Mouse (Mus musculus): ENCODE data around the gene Fam185a. TPM values are rescaled to one million over a fixed set of nuclear protein-coding genes. Genes with fewer than 3 reads are reported as not detected.

Fam185a gene
- polyA plus RNA-seq, 1 experiment from 2014 or later = 4.8 TPM

DNA sequence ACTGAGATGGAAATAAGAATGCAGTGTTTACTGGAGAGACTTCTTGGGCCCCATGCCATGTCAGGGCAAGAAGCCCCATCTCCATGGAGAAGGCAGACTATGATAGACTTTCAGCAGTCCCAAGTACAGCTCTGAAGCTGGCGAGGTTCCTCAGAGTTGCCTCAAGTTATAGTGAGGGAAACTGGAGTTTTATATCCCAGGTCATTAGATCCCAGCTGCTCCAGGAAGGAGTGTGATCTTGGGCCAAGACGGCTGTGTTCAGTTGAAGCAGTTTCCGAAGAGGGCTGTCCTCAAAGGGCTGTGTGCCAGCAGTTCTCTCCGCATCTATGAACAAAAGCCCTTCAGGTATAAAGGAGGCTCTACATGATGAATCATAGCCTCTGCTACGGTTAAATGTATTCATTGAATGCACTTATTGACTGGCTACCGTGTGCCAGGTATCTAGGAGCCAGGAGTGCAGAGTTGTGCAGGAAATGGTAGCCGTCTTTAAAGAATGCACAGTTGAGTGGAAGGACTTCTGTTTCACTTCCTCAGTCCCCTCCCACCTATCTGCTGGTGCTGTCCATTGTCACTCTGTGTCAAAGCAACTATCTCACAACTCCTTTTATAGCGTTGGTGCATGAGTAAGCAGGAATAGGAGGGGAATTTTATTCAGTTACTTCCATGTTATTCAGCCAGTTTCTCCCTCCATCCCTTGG lies 16.2 kb downstream of the Fam185a start:
- no peak for DNase-seq (ENCODE audit: low spot score)
- H3K4me1 ChIP-seq (replicated peaks; ENCODE audit: control insufficient read depth, insufficient read depth, low read length) = peaks cover 1% of the 10 kb centered on the region; the same call in 1 of the 2 replicates
- WGBS = 87% methylated on average over 8 of the region's 8 CpGs

DNA sequence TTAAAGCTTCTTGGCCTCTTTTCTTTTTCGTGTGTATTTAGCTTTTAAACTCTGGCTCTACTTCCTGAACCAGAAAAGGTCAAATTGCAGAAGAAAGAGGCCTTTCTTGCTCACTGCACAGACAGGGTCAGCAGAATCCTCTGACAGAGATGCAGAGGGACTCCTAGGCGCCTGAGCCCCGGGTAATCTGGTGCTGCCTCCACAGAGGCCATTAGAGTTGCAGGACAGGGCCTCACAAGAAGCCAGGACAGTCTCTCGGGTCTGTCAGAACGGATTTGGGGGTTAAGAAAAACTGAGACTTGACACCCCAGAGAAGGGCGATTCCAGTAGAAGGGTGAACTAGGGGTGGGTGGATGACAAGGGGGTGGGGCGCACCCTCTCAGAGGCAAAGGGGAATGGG lies 42.6 kb downstream of the Fam185a start:
- ATAC-seq (replicated peaks; ENCODE audit: low FRiP score) (no peak), DNase-seq (ENCODE audit: low spot score) (no peak)
- Histone ChIP-seq H3K4me2 (ENCODE audit: low read depth, low read length, severe bottlenecking) (no peak overlapping the region), H3K36me3 (ENCODE audit: control insufficient read depth, insufficient read depth, low read length) (no peaks in the 10 kb centered on the region), H3K9ac (ENCODE audit: low read length) (no peak overlapping the region), H3K4me1 (replicated peaks; ENCODE audit: control insufficient read depth, insufficient read depth, low read length) (no peaks in the 10 kb centered on the region), H3K27me3 (ENCODE audit: control insufficient read depth, insufficient read depth, low read length) (no peaks in the 10 kb centered on the region), H3K4me3 (ENCODE audit: low read depth, low read length) (no peak overlapping the region), H3K27ac (ENCODE audit: low read depth, low read length) (no peak overlapping the region), H3K9me3 (ENCODE audit: control insufficient read depth, low read length) (no peaks in the 10 kb centered on the region)
- 70% methylated on average over 7 of the region's 7 CpGs for WGBS

More for the DNA sequence above, 16.2 kb downstream of the Fam185a start:
- no peak overlapping the region for H3K4me2 ChIP-seq (ENCODE audit: low read depth, low read length, severe bottlenecking)
- ATAC-seq (replicated peaks; ENCODE audit: low FRiP score) = no peak
- no peaks in the 10 kb centered on the region for H3K27me3 ChIP-seq (ENCODE audit: control insufficient read depth, insufficient read depth, low read length)
- H3K27ac ChIP-seq (ENCODE audit: low read depth, low read length) = no peak overlapping the region
- no peaks in the 10 kb centered on the region for H3K9me3 ChIP-seq (ENCODE audit: control insufficient read depth, low read length)
- no peaks in the 10 kb centered on the region for H3K36me3 ChIP-seq (ENCODE audit: control insufficient read depth, insufficient read depth, low read length)
- H3K4me3 ChIP-seq (ENCODE audit: low read depth, low read length) = no peak overlapping the region
- H3K9ac ChIP-seq (ENCODE audit: low read length) = no peak overlapping the region

DNA sequence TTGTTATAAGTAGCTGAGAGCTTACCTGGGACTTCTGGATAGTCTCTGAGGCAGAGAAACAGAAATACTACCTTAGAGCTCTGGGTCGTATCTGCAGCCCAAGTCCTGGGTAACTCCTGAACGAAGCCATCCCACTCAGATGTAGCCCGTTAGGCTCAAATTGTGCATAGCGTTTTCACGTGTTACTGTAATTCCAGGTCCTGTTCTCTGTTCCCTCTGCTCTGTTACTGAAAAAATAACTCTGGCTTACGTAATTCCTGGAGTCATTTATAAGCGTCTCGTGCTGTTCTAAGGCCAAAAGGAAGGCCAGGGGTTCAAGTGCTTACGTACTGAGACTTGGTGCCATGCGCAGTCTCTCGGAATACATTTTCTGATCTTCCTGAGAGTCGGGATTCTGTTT lies 43.3 kb downstream of the Fam185a start:
- Histone ChIP-seq H3K4me1 (replicated peaks; ENCODE audit: control insufficient read depth, insufficient read depth, low read length) (no peaks in the 10 kb centered on the region), H3K4me2 (ENCODE audit: low read depth, low read length, severe bottlenecking) (no peak overlapping the region)
- 96% methylated on average over 12 of the region's 12 CpGs for WGBS

DNA sequence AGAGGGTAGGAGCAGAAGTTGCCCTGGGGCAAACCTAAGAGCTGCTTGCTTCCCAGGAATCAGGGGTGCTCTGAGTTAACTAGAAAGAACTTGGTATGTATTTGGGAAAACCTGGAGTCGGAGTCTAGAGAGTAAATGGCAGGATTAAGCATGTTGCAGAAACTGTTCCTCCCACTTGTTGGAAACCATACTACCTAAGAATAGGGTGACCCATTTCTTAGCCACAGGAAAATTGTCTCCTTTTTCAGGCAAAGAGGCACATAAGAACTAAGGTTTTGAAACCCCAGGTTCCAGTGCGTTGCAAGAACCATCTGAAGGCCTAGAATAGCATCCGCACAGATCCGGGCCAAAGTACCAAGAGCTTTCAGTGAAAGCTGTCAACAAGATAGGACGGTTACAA lies 53.7 kb downstream of the Fam185a start:
- H3K4me1 ChIP-seq (replicated peaks; ENCODE audit: control insufficient read depth, insufficient read depth, low read length) = no peaks in the 10 kb centered on the region
- no peak overlapping the region for H3K27ac ChIP-seq (ENCODE audit: low read depth, low read length)
- no peaks in the 10 kb centered on the region for H3K9me3 ChIP-seq (ENCODE audit: control insufficient read depth, low read length)
- ATAC-seq (replicated peaks; ENCODE audit: low FRiP score) = no peak
- no peak overlapping the region for H3K4me3 ChIP-seq (ENCODE audit: low read depth, low read length)
- WGBS = 97% methylated on average over 5 of the region's 5 CpGs
- H3K36me3 ChIP-seq (ENCODE audit: control insufficient read depth, insufficient read depth, low read length) = no peaks in the 10 kb centered on the region
- no peak for DNase-seq (ENCODE audit: low spot score)
- H3K9ac ChIP-seq (ENCODE audit: low read length) = no peak overlapping the region
- H3K27me3 ChIP-seq (ENCODE audit: control insufficient read depth, insufficient read depth, low read length) = no peaks in the 10 kb centered on the region
- no peak overlapping the region for H3K4me2 ChIP-seq (ENCODE audit: low read depth, low read length, severe bottlenecking)

More for the DNA sequence above, 43.3 kb downstream of the Fam185a start:
- no peak overlapping the region for H3K9ac ChIP-seq (ENCODE audit: low read length)
- no peak overlapping the region for H3K4me3 ChIP-seq (ENCODE audit: low read depth, low read length)
- no peaks in the 10 kb centered on the region for H3K36me3 ChIP-seq (ENCODE audit: control insufficient read depth, insufficient read depth, low read length)
- DNase-seq (ENCODE audit: low spot score) (no peak), ATAC-seq (replicated peaks; ENCODE audit: low FRiP score) (no peak)
- H3K27me3 ChIP-seq (ENCODE audit: control insufficient read depth, insufficient read depth, low read length) = no peaks in the 10 kb centered on the region
- H3K27ac ChIP-seq (ENCODE audit: low read depth, low read length) = no peak overlapping the region
- H3K9me3 ChIP-seq (ENCODE audit: control insufficient read depth, low read length) = no peaks in the 10 kb centered on the region

DNA sequence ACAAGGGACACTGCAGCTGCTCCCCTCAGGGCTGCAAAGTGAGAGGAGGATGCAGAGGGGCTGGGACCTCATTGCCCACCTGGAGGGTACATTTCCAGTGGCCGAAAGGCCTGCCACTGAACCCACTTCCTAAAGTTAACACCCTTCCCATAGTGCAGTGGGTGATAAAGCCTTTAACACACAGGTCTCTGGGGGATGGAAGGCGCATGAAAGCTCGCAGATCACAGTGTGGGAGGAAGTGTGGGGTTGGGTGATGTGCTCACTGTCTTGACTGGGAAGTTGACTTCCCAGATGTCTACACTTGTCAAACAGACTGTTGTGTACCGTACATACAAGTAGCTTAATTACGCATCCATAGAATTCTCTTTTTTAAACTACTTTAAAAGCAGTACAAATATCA lies 55.0 kb downstream of the Fam185a start:
- ATAC-seq (replicated peaks; ENCODE audit: low FRiP score) = no peak
- H3K27me3 ChIP-seq (ENCODE audit: control insufficient read depth, insufficient read depth, low read length) = no peaks in the 10 kb centered on the region
- H3K9ac ChIP-seq (ENCODE audit: low read length) = no peak overlapping the region
- H3K4me3 ChIP-seq (ENCODE audit: low read depth, low read length) = no peak overlapping the region
- H3K36me3 ChIP-seq (ENCODE audit: control insufficient read depth, insufficient read depth, low read length) = no peaks in the 10 kb centered on the region
- no peaks in the 10 kb centered on the region for H3K4me1 ChIP-seq (replicated peaks; ENCODE audit: control insufficient read depth, insufficient read depth, low read length)
- no peak for DNase-seq (ENCODE audit: low spot score)
- H3K4me2 ChIP-seq (ENCODE audit: low read depth, low read length, severe bottlenecking) = no peak overlapping the region
- no peak overlapping the region for H3K27ac ChIP-seq (ENCODE audit: low read depth, low read length)
- no peaks in the 10 kb centered on the region for H3K9me3 ChIP-seq (ENCODE audit: control insufficient read depth, low read length)
- WGBS = 93% methylated on average over 5 of the region's 5 CpGs

DNA sequence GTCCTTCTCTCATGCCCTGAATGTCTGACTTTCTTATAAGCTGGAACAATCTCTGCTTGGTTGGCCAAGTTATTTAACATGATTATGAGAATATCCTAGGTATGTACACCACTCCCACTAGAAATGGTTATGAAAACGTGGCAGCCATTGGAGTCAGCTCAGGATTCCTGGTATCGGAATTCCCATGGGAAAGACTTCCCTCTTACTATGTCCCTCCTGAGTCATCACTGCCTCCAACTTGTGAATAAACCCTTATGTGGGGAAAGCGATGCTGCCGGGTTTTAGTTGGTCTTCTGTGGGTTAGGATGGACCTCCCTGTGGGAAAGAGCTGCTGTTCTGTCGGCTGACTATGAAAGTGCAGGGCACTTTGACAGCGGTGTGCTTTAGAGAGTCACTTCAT lies 56.8 kb downstream of the Fam185a start:
- 89% methylated on average over 6 of the region's 6 CpGs for WGBS

DNA sequence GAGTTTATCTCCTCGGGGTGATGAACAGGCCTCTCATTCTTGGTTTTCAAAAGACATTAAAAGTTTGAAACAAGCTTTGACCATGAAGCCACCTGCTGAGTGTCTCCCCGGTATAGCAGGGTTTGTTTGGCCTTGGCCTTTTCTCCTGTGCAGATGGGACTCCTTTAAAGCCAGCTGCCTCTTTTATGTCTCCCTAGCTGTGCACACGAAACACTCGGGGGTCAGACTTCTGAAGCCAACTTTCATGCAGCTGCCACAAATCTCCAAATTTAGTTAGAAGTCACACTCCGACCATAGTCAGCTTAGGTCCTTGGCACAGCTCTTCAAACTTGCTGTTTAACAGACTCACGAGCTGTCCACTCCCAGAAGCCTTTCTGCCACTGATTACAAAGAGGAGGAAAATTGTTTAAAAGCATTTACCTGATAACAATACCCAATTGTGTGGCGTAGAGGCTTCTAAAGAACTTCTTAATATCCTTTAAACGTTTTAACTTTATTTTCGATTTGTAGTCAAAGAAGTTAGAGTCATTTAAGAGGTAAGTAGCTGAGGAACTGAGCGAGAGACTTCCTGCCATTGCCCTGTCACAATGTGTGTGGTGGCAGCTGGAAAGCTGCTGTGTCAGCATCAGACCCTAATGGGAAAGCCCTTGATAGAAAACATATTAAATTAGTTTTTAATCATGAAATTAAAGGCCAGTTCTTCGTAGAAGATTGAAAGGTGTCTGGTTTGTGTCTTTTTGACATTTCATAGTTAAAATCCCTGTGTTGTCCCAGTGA lies 57.9 kb downstream of the Fam185a start:
- no peaks in the 10 kb centered on the region for H3K27me3 ChIP-seq (ENCODE audit: control insufficient read depth, insufficient read depth, low read length)
- no peak overlapping the region for H3K27ac ChIP-seq (ENCODE audit: low read depth, low read length)
- DNase-seq (ENCODE audit: low spot score) = no peak

More for the DNA sequence above, 56.8 kb downstream of the Fam185a start:
- no peaks in the 10 kb centered on the region for H3K9me3 ChIP-seq (ENCODE audit: control insufficient read depth, low read length)
- no peak overlapping the region for H3K4me3 ChIP-seq (ENCODE audit: low read depth, low read length)
- ATAC-seq (replicated peaks; ENCODE audit: low FRiP score) (no peak), DNase-seq (ENCODE audit: low spot score) (no peak)
- H3K36me3 ChIP-seq (ENCODE audit: control insufficient read depth, insufficient read depth, low read length) = no peaks in the 10 kb centered on the region
- no peak overlapping the region for H3K9ac ChIP-seq (ENCODE audit: low read length)
- no peaks in the 10 kb centered on the region for H3K4me1 ChIP-seq (replicated peaks; ENCODE audit: control insufficient read depth, insufficient read depth, low read length)
- no peak overlapping the region for H3K4me2 ChIP-seq (ENCODE audit: low read depth, low read length, severe bottlenecking)
- no peaks in the 10 kb centered on the region for H3K27me3 ChIP-seq (ENCODE audit: control insufficient read depth, insufficient read depth, low read length)
- no peak overlapping the region for H3K27ac ChIP-seq (ENCODE audit: low read depth, low read length)

DNA sequence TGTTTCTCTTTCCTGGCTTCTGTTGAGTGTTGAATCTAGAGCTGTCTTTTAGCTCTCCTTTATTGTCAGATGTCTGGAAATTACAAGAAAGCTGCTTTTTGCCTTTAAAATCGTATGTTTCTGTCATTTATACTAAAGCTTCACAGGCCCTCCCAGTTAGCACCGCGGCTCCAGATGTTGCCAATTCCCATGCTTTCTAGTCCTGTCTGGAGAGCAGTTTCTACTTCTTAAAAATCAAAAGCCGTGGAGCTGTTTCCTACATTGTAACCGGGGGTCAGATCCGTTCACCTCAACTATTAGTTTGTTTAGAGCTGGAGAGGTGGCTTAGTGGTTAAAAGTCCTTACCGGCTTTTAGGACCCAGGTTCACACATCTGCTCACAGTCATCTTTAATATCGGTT lies 58.5 kb downstream of the Fam185a start:
- H3K27me3 ChIP-seq (ENCODE audit: control insufficient read depth, insufficient read depth, low read length) = no peaks in the 10 kb centered on the region
- no peak overlapping the region for H3K4me2 ChIP-seq (ENCODE audit: low read depth, low read length, severe bottlenecking)
- no peaks in the 10 kb centered on the region for H3K36me3 ChIP-seq (ENCODE audit: control insufficient read depth, insufficient read depth, low read length)
- no peaks in the 10 kb centered on the region for H3K9me3 ChIP-seq (ENCODE audit: control insufficient read depth, low read length)
- ATAC-seq (replicated peaks; ENCODE audit: low FRiP score) (no peak), DNase-seq (ENCODE audit: low spot score) (no peak)
- no peaks in the 10 kb centered on the region for H3K4me1 ChIP-seq (replicated peaks; ENCODE audit: control insufficient read depth, insufficient read depth, low read length)
- no peak overlapping the region for H3K27ac ChIP-seq (ENCODE audit: low read depth, low read length)
- H3K4me3 ChIP-seq (ENCODE audit: low read depth, low read length) = no peak overlapping the region
- no peak overlapping the region for H3K9ac ChIP-seq (ENCODE audit: low read length)
- whole genome bisulfite sequencing = 87% methylated on average over 8 of the region's 8 CpGs

More for the DNA sequence above, 57.9 kb downstream of the Fam185a start:
- Histone ChIP-seq H3K4me3 (ENCODE audit: low read depth, low read length) (no peak overlapping the region), H3K9ac (ENCODE audit: low read length) (no peak overlapping the region), H3K4me1 (replicated peaks; ENCODE audit: control insufficient read depth, insufficient read depth, low read length) (no peaks in the 10 kb centered on the region), H3K4me2 (ENCODE audit: low read depth, low read length, severe bottlenecking) (no peak overlapping the region), H3K36me3 (ENCODE audit: control insufficient read depth, insufficient read depth, low read length) (no peaks in the 10 kb centered on the region), H3K9me3 (ENCODE audit: control insufficient read depth, low read length) (no peaks in the 10 kb centered on the region)
- no peak; the same call in 1 of the 2 replicates for ATAC-seq (replicated peaks; ENCODE audit: low FRiP score)
- 47% methylated on average over 11 of the region's 11 CpGs for WGBS

Measured in forebrain, embryonic 11.5 days (tissue).